Mouse (Mus musculus): ENCODE data around the gene Ispd.

DNA sequence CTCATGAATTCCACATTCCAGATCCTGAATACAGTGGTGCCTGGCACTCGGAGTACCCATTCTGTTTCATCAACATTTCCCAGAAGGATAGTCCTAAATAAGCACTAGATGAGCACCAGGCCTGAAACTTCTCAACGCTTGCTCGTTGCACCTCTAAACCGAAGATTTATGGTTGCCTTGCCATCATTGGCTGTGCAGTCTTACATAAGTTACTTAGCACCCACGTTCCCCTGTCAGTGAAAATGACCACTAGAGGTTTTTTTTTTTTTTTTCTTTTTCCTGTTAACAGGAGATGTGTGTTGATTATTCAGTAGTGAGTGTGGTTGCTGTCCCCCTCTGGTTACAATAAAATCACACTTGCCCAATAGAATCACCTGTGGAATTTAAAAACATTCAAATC lies 444 bp upstream of the Ispd start:
- TF ChIP-seq CTCF (IDR thresholded peaks at IDR 0.05; ENCODE audit: extremely low read depth, insufficient read depth, low read length) (no peak), POLR2A (IDR thresholded peaks at IDR 0.05; ENCODE audit: extremely low read depth, insufficient read depth, low read length) (no peak)
